Mouse (Mus musculus) hindbrain, embryonic 15.5 days (tissue): Measurements from ENCODE around the gene Thumpd1. TPM values are rescaled to one million over a fixed set of nuclear protein-coding genes. Genes with fewer than 3 reads are reported as not detected.
"Not testable (repeated sequence)": the region's sequence is repeated elsewhere in the genome, so short reads cannot be mapped to it uniquely, and the experiment has no call there.

ENCODE experiments used
- ATAC-seq: fragments of 200-750 bp; cut with Nextera tagmentation; 2 replicates; pipeline ENCODE4 v1.8.0; 2017; ENCODE audit warnings: low read depth, moderate number of reproducible peaks, moderate TSS enrichment; ENCODE audit not compliant: low FRiP score
- H3K27ac ChIP-seq: fragments of 300-500 bp; sonication (generic); replicated peaks from 2 replicates; pipeline ENCODE4 v1.5.1; 2015; ENCODE audit warnings: mild to moderate bottlenecking, inconsistent platforms
- H3K27me3 ChIP-seq: fragments of 300-500 bp; sonication (generic); 2 replicates; pipeline ENCODE4 v1.6.1; 2015; ENCODE audit warnings: control low read depth, inconsistent platforms
- H3K36me3 ChIP-seq: fragments of 300-500 bp; sonication (generic); 2 replicates; pipeline ENCODE4 v1.6.1; 2015; ENCODE audit warnings: control low read depth, inconsistent platforms
- H3K4me1 ChIP-seq: fragments of 300-500 bp; sonication (generic); replicated peaks from 2 replicates; pipeline ENCODE4 v1.6.1; 2015; ENCODE audit warnings: control low read depth, inconsistent platforms
- H3K4me2 ChIP-seq: fragments of 300-500 bp; sonication (generic); 2 replicates; pipeline ENCODE4 v1.6.1; 2015; ENCODE audit warnings: moderate library complexity, mild to moderate bottlenecking, inconsistent platforms
- H3K4me3 ChIP-seq: fragments of 300-500 bp; sonication (generic); 2 replicates; pipeline ENCODE4 v1.5.1; 2015; ENCODE audit warnings: mild to moderate bottlenecking, inconsistent platforms
- H3K9ac ChIP-seq: fragments of 300-500 bp; sonication (generic); 2 replicates; pipeline ENCODE4 v1.6.1; 2015; ENCODE audit warnings: inconsistent platforms
- H3K9me3 ChIP-seq: fragments of 300-500 bp; sonication (generic); 2 replicates; pipeline ENCODE4 v1.6.1; 2016; ENCODE audit warnings: control low read depth, inconsistent platforms
- WGBS: fragments of 180-500 bp; shearing (Covaris S2); methylation state at CpG from one replicate; pipeline ENCODE4 v1.1.7; 2015; 5-methylcytosine and 5-hydroxymethylcytosine counted together
- polyA plus RNA-seq: library from polyadenylated mRNA; unstranded; fragments of >200 nt; fragmentation: Nextera tagmentation; extraction: Ambion mirVana; gene quantifications from 2 replicates; pipeline ENCODE4 v1.2.1, GENCODE M21; 2015

The Thumpd1 gene
- 74.5 and 76.4 TPM in 2 replicates for polyA plus RNA-seq

GRCm38 (mm10) chr7:119720253-119720946 is at the start of gene Thumpd1:
Gene Thumpd1 (minus strand): TSS chr7:119720798.
- under 1% methylated on average over 60 of the region's 60 CpGs for WGBS

DNA sequence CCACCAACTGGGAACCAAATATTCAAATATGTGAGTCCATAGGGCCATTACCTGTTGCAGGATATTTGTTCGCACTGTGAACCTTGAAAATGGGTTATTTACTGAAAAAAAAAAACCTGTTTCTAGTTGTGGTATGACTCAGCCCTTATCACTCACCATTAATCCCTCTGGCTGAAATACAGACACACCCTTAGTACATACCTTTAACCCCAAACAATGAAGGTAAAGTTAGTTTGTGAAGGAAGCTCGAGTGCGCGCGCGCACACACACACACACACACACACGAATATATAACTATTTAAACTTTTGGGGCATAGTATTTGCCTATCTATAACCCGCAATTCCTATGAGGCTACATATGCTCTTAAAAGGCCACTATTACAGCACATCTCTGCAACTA is 49.3 kb upstream of the Thumpd1 start:
- no peaks in the 10 kb centered on the region for H3K4me1 ChIP-seq
- no peak overlapping the region for H3K4me3 ChIP-seq
- ATAC-seq: no peak
- H3K27me3 ChIP-seq: no peaks in the 10 kb centered on the region
- WGBS: 95% methylated on average over 8 of the region's 8 CpGs
- H3K27ac ChIP-seq: no peak overlapping the region
- no peak overlapping the region for H3K4me2 ChIP-seq
- H3K9ac ChIP-seq: no peak overlapping the region
- no peaks in the 10 kb centered on the region for H3K9me3 ChIP-seq
- no peaks in the 10 kb centered on the region for H3K36me3 ChIP-seq

More at GRCm38 (mm10) chr7:119720253-119720946, at the start of gene Thumpd1:
- peak within 1 kb of the TSS; percentile 68 for H3K4me3 ChIP-seq
- peaks cover 18% of the 10 kb centered on the region for H3K4me1 ChIP-seq
- peak; percentile 97 for ATAC-seq
- H3K27ac ChIP-seq: peak within 1 kb of the TSS; percentile 78
- peak within 1 kb of the TSS; percentile 71 for H3K4me2 ChIP-seq
- H3K27me3 ChIP-seq: no peaks in the 10 kb centered on the region
- H3K9ac ChIP-seq: peak within 1 kb of the TSS; percentile 70
- H3K9me3 ChIP-seq: no peaks in the 10 kb centered on the region
- peaks cover 31% of the 10 kb centered on the region for H3K36me3 ChIP-seq

DNA sequence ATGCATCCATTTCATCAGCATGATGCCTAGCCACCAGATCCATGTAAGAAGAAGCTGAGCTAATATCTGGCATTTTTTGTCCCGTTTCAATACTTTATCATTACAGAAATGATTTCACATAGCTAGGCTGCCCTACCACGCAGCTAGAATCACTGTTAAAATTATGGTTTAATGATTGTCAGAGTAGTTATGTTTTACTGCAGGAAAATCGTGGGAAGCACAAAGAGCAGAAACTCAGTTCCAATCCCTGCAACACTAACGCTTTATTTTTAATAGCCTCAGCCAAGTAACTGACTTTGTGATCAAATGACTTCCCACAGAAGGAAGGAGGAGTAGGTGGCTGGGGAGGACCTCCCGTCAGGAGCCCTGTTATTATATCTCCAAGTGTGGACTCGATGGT is 46.4 kb upstream of the Thumpd1 start:
- Histone ChIP-seq H3K4me2 (no peak overlapping the region), H3K27me3 (no peaks in the 10 kb centered on the region), H3K4me1 (no peaks in the 10 kb centered on the region), H3K9ac (no peak overlapping the region), H3K9me3 (no peaks in the 10 kb centered on the region), H3K27ac (no peak overlapping the region), H3K36me3 (no peaks in the 10 kb centered on the region), H3K4me3 (no peak overlapping the region)
- 90% methylated on average over 6 of the region's 6 CpGs for WGBS
- no peak for ATAC-seq

GRCm38 (mm10) chr7:119764377-119764776 is 43.8 kb upstream of the Thumpd1 start:
- Histone ChIP-seq H3K9me3 (no peaks in the 10 kb centered on the region), H3K9ac (no peak overlapping the region), H3K4me1 (no peaks in the 10 kb centered on the region), H3K27me3 (no peaks in the 10 kb centered on the region), H3K27ac (no peak overlapping the region), H3K36me3 (no peaks in the 10 kb centered on the region), H3K4me3 (no peak overlapping the region), H3K4me2 (no peak overlapping the region)
- 95% methylated on average over 3 of the region's 3 CpGs for WGBS
- no peak for ATAC-seq

GRCm38 (mm10) chr7:119762166-119762697 is 41.6 kb upstream of the Thumpd1 start:
- 75% methylated on average over 4 of the region's 4 CpGs for WGBS
- Histone ChIP-seq H3K27ac (no peak overlapping the region), H3K27me3 (no peaks in the 10 kb centered on the region), H3K4me1 (no peaks in the 10 kb centered on the region), H3K4me2 (no peak overlapping the region), H3K36me3 (no peaks in the 10 kb centered on the region), H3K4me3 (no peak overlapping the region), H3K9me3 (no peaks in the 10 kb centered on the region), H3K9ac (no peak overlapping the region)
- ATAC-seq: no peak

DNA sequence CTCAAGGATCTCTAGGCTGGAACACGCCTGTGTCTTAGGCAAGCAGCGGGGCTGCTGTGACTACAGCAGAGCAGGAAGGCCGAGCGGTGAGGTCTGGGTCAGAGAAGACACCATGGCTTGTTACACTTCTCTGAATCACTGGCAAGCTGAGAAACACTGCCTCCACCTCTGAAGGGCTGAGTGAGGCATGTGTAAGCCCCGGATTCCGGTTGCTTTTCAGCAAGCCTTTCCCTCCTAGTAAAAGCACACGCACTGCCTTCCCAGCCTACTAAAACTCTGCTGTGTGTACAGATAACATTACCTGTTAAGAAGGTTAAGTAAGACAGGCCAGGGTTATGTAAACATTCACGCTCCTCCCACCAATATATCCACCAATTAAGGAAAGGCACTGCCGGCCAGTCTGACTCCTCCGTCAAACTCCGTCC is 39.9 kb upstream of the Thumpd1 start, which contains the start of gene Acsm3:
TSS of gene Acsm3 (plus strand) at position 397 of the 425 bp plus-strand sequence.
- no peaks in the 10 kb centered on the region for H3K9me3 ChIP-seq
- no peak within 1 kb of the TSS for H3K27ac ChIP-seq
- no peaks in the 10 kb centered on the region for H3K36me3 ChIP-seq
- no peak for ATAC-seq
- no peak within 1 kb of the TSS for H3K4me2 ChIP-seq
- H3K9ac ChIP-seq: no peak within 1 kb of the TSS
- H3K4me3 ChIP-seq: no peak within 1 kb of the TSS
- WGBS: 90% methylated on average over 11 of the region's 11 CpGs
- no peaks in the 10 kb centered on the region for H3K4me1 ChIP-seq
- H3K27me3 ChIP-seq: no peaks in the 10 kb centered on the region

GRCm38 (mm10) chr7:119753696-119754095 is 33.1 kb upstream of the Thumpd1 start:
- 89% methylated on average over 1 of the region's 1 CpGs for WGBS
- Histone ChIP-seq H3K27ac (no peak overlapping the region), H3K4me2 (no peak overlapping the region), H3K9ac (no peak overlapping the region), H3K36me3 (no peaks in the 10 kb centered on the region), H3K27me3 (no peaks in the 10 kb centered on the region), H3K9me3 (no peaks in the 10 kb centered on the region), H3K4me1 (no peaks in the 10 kb centered on the region), H3K4me3 (no peak overlapping the region)
- no peak for ATAC-seq

GRCm38 (mm10) chr7:119749942-119750341 is 29.3 kb upstream of the Thumpd1 start:
- WGBS: 59% methylated on average over 2 of the region's 2 CpGs
- no peak overlapping the region for H3K4me3 ChIP-seq
- H3K9me3 ChIP-seq: no peaks in the 10 kb centered on the region
- H3K4me1 ChIP-seq: no peaks in the 10 kb centered on the region
- H3K27ac ChIP-seq: no peak overlapping the region
- H3K36me3 ChIP-seq: no peaks in the 10 kb centered on the region
- no peak overlapping the region for H3K9ac ChIP-seq
- H3K4me2 ChIP-seq: no peak overlapping the region
- no peaks in the 10 kb centered on the region for H3K27me3 ChIP-seq
- ATAC-seq: no peak

DNA sequence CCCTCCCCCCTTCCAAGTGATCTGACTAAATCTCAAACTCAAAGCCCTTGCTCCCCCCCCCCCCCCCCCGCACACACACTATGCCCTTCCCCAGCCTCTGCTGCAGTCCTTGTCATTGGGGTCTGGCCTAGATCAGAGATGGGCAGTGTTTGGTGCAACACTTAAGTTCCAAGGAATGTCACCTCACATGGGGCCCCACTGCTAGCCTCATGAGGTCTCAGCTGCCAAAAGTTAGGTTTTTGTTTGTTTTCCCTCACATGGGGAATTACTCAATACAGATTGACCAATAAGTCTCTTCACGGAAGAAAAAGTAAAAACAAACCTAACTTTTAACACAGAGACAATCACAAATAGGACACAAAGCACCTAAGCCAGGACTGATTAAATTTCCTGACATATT is 28.2 kb upstream of the Thumpd1 start:
- Histone ChIP-seq H3K36me3 (no peaks in the 10 kb centered on the region), H3K4me3 (no peak overlapping the region), H3K27ac (no peak overlapping the region), H3K9ac (no peak overlapping the region), H3K27me3 (no peaks in the 10 kb centered on the region), H3K4me2 (no peak overlapping the region), H3K4me1 (peaks cover 5% of the 10 kb centered on the region), H3K9me3 (no peaks in the 10 kb centered on the region)
- no peak for ATAC-seq
- 94% methylated on average over 2 of the region's 2 CpGs for WGBS

GRCm38 (mm10) chr7:119745869-119746268 is 25.3 kb upstream of the Thumpd1 start:
- H3K4me2 ChIP-seq: no peak overlapping the region
- no peak overlapping the region for H3K9ac ChIP-seq
- H3K27me3 ChIP-seq: no peaks in the 10 kb centered on the region
- WGBS: 65% methylated on average over 1 of the region's 1 CpGs
- no peak overlapping the region for H3K4me3 ChIP-seq
- H3K4me1 ChIP-seq: peaks cover 5% of the 10 kb centered on the region
- no peak for ATAC-seq
- no peak overlapping the region for H3K27ac ChIP-seq
- H3K36me3 ChIP-seq: no peaks in the 10 kb centered on the region
- no peaks in the 10 kb centered on the region for H3K9me3 ChIP-seq

GRCm38 (mm10) chr7:119744321-119744720 is 23.7 kb upstream of the Thumpd1 start:
- H3K9me3 ChIP-seq: no peaks in the 10 kb centered on the region
- no peak overlapping the region for H3K4me3 ChIP-seq
- H3K4me2 ChIP-seq: peak overlapping the region; percentile 42
- 8% methylated on average over 34 of the region's 34 CpGs for WGBS
- H3K36me3 ChIP-seq: no peaks in the 10 kb centered on the region
- H3K4me1 ChIP-seq: peaks cover 5% of the 10 kb centered on the region
- H3K27ac ChIP-seq: no peak overlapping the region
- H3K9ac ChIP-seq: no peak overlapping the region
- ATAC-seq: no peak
- no peaks in the 10 kb centered on the region for H3K27me3 ChIP-seq

DNA sequence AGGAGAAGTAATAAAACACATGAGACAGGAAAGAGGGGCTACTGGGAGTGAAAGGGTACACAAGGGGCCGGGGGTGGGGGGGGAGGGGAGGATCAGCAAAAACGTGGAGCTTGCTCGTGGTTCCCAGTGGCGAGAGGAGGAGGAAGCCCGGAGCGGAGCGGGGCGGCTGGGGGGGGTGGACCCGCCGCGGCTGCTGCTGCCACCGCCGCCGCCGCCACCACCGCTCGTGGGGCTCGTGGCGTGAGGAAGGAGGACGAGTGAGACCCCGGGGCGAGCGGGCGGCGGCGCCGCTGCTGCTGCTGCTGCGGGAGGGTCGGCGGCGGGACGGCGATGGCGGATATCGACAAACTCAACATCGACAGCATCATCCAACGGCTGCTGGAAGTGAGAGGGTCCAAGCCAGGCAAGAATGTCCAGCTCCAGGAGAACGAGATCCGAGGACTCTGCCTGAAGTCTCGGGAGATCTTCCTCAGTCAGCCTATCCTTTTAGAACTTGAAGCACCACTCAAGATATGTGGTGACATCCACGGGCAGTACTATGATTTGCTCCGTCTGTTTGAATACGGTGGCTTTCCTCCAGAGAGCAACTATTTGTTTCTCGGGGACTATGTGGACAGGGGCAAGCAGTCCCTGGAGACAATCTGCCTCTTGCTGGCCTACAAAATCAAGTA is 19.3 kb upstream of the Thumpd1 start:
- H3K27ac ChIP-seq, H3K9me3 ChIP-seq, H3K4me1 ChIP-seq, H3K27me3 ChIP-seq, H3K36me3 ChIP-seq: not testable (repeated sequence)
- ATAC-seq: peak; percentile 54; the same call in 1 of the 2 replicates
- peak overlapping the region; percentile 43 for H3K4me3 ChIP-seq
- peak overlapping the region; percentile 55 for H3K4me2 ChIP-seq
- peak overlapping the region; percentile 33 for H3K9ac ChIP-seq
- 2% methylated on average over 29 of the region's 44 CpGs for WGBS
